Comparison of ENCODE assay signal across 22 mouse cellular contexts in genomic region chr17:68934066-68934465, GRCm38 (mm10).
"Had no signal": no experiment of that assay in that cellular context is flagged by ENCODE, and none has a peak within 500 bp of the region (broad histone marks: within the 10 kb centered on the region; RNA-seq: fewer than 3 reads in every experiment).

No protein-coding gene starts in this region.

- H3K27ac ChIP-seq: layer of hippocampus, adult 2 months; limb, embryonic 10.5 days; limb, embryonic 13.5 days; liver, embryonic 12.5 days; liver, embryonic 15.5 days; lung, embryonic 15.5 days; midbrain, embryonic 10.5 days; midbrain, embryonic 13.5 days; neural tube, embryonic 13.5 days had no signal

- H3K9ac ChIP-seq: limb, embryonic 13.5 days; liver, embryonic 12.5 days; liver, embryonic 15.5 days; lung, embryonic 15.5 days; midbrain, embryonic 13.5 days; neural tube, embryonic 13.5 days had no signal

- H3K4me2 ChIP-seq: limb, embryonic 13.5 days; liver, embryonic 12.5 days; liver, embryonic 15.5 days; lung, embryonic 15.5 days; midbrain, embryonic 13.5 days; neural tube, embryonic 13.5 days had no signal

- ATAC-seq: intestine, postnatal 0 days; liver, embryonic 12.5 days; midbrain, embryonic 13.5 days; midbrain, embryonic 16.5 days had no signal

- H3K4me3 ChIP-seq: layer of hippocampus, adult 2 months; limb, embryonic 10.5 days; limb, embryonic 13.5 days; liver, embryonic 12.5 days; liver, embryonic 15.5 days; lung, embryonic 15.5 days; megakaryocyte, embryonic 14.5 days; midbrain, embryonic 10.5 days; midbrain, embryonic 13.5 days; myocyte; neural tube, embryonic 13.5 days had no signal

- DNase-seq: layer of hippocampus, adult 9-11 months; liver; lung, adult 18-20 months; lung, postnatal 10 days; lung, postnatal 36 days; retina, postnatal 1 day; right cerebral cortex, postnatal 25 days; thymus, adult 18-20 months; thymus, postnatal 36 days had no signal

- H3K27me3 ChIP-seq: limb, embryonic 13.5 days; liver, embryonic 12.5 days; liver, embryonic 15.5 days; lung, embryonic 15.5 days; megakaryocyte, embryonic 14.5 days; midbrain, embryonic 13.5 days; neural tube, embryonic 13.5 days had no signal

- H3K9me3 ChIP-seq: limb, embryonic 10.5 days; limb, embryonic 13.5 days; liver, embryonic 12.5 days; liver, embryonic 15.5 days; lung, embryonic 15.5 days; midbrain, embryonic 10.5 days; midbrain, embryonic 13.5 days; neural tube, embryonic 13.5 days had no signal

- H3K36me3 ChIP-seq: limb, embryonic 10.5 days; limb, embryonic 13.5 days; liver, embryonic 12.5 days; liver, embryonic 15.5 days; lung, embryonic 15.5 days; midbrain, embryonic 10.5 days; midbrain, embryonic 13.5 days; neural tube, embryonic 13.5 days had no signal

- H3K4me1 ChIP-seq: limb, embryonic 10.5 days; limb, embryonic 13.5 days; liver, embryonic 12.5 days; liver, embryonic 15.5 days; lung, embryonic 15.5 days; megakaryocyte, embryonic 14.5 days; midbrain, embryonic 13.5 days; neural tube, embryonic 13.5 days had no signal
